Mouse (Mus musculus) forebrain, embryonic 14.5 days (tissue): ENCODE measurements around the gene Odf3b. TPM values are rescaled to one million over a fixed set of nuclear protein-coding genes. Genes with fewer than 3 reads are reported as not detected.

Experiments
- ATAC-seq: fragments of 200-750 bp; cut with Nextera tagmentation; 2 replicates; pipeline ENCODE4 v1.8.0; 2017; ENCODE audit warnings: mild to moderate bottlenecking, moderate library complexity
- DNase-seq: peaks from one replicate; pipeline ENCODE4 v3.0.0-alpha.2; 2015; ENCODE audit warnings: low spot score
- H3K27ac ChIP-seq: fragments of 300-500 bp; sonication (generic); 2 replicates; pipeline ENCODE4 v1.5.1; 2014; ENCODE audit warnings: low read depth, mild to moderate bottlenecking, control low read depth, low read length, moderate library complexity
- H3K27me3 ChIP-seq: fragments of 300-500 bp; sonication (generic); replicated peaks from 2 replicates; pipeline ENCODE4 v1.6.1; 2014; ENCODE audit warnings: low read length, control low read depth, mixed read lengths; ENCODE audit not compliant: control insufficient read depth, insufficient read depth
- H3K36me3 ChIP-seq: fragments of 300-500 bp; sonication (generic); 2 replicates; pipeline ENCODE4 v1.6.1; 2014; ENCODE audit warnings: low read length, control low read depth; ENCODE audit not compliant: control insufficient read depth, insufficient read depth
- H3K4me1 ChIP-seq: fragments of 300-500 bp; sonication (generic); 2 replicates; pipeline ENCODE4 v1.6.1; 2014; ENCODE audit warnings: antibody characterized with exemption, low read length, control low read depth; ENCODE audit not compliant: control insufficient read depth, insufficient read depth
- H3K4me2 ChIP-seq: fragments of 300-500 bp; sonication (generic); 2 replicates; pipeline ENCODE4 v1.6.1; 2014; ENCODE audit warnings: mild to moderate bottlenecking, control low read depth, low read length
- H3K4me3 ChIP-seq: fragments of 300-500 bp; sonication (generic); 2 replicates; pipeline ENCODE4 v1.5.1; 2014; ENCODE audit warnings: low read depth, low read length, control low read depth
- H3K9ac ChIP-seq: fragments of 300-500 bp; sonication (generic); 2 replicates; pipeline ENCODE4 v1.6.1; 2014; ENCODE audit warnings: mild to moderate bottlenecking, low read length, control low read depth, moderate library complexity
- H3K9me3 ChIP-seq: fragments of 300-500 bp; sonication (generic); replicated peaks from 2 replicates; pipeline ENCODE4 v1.6.1; 2016; ENCODE audit warnings: low read length, control low read depth, mixed read lengths; ENCODE audit not compliant: control insufficient read depth
- WGBS: fragments of 180-500 bp; shearing (Covaris S2); extraction: QIAGEN DNeasy Blood & Tissue Kit; methylation state at CpG from one replicate; pipeline ENCODE4 v1.1.7; 2014; 5-methylcytosine and 5-hydroxymethylcytosine counted together
- polyA plus RNA-seq: library from polyadenylated mRNA; unstranded; fragments of >200 nt; fragmentation: Nextera tagmentation; extraction: Ambion mirVana; gene quantifications from 2 replicates; pipeline ENCODE4 v1.2.1, GENCODE M21; 2014

Gene Odf3b
- polyA plus RNA-seq, 1 experiment from 2014 or later, result 2.9 TPM

DNA sequence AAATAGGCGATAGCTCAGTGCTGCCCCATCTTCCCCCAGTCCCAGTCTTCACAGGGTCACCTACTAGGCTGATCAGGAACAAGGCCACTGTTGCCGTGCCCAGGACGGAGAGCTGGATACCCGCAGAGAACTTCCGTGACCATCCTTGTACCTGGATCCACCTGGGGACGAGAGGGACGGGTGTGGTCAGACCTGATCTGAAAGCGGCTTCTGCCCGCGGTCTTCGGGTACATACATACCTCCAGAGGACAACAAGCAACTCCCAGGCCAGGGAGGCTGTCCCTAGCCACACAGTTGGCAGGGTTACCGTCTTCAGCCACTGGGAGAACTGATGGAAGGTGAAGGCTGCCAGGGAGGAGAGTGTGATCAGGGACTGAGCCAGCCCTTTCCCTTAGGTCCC, 26.3 kb downstream of the Odf3b start:
- H3K9me3 ChIP-seq, result no peaks in the 10 kb centered on the region
- no peak for ATAC-seq
- no peak overlapping the region for H3K4me3 ChIP-seq
- DNase-seq, result no peak
- no peak overlapping the region for H3K27ac ChIP-seq
- no peaks in the 10 kb centered on the region for H3K27me3 ChIP-seq
- H3K4me1 ChIP-seq, result peaks cover 14% of the 10 kb centered on the region
- H3K36me3 ChIP-seq, result peaks cover 46% of the 10 kb centered on the region
- H3K9ac ChIP-seq, result no peak overlapping the region
- 97% methylated on average over 12 of the region's 12 CpGs for WGBS
- H3K4me2 ChIP-seq, result no peak overlapping the region

DNA sequence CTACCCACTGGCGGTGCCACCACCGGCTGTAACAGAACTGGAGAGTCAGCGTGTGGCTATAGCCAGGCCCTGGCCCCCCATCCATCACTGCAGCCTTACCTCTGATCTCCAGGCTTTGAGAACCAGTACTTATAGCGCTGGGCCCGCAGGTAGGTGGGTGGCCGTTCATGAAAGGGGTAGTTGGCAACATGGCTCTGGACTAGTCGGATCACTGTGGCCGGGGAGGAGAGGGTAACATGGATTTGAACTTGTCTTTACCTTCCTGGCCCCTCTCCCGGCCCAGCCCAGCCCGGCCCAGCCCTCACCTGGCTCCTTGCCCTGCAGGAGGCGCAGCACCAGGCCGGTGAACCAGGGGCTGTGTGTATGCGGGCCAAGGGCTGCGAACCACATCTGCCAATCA, 27.0 kb downstream of the Odf3b start:
- WGBS, result 97% methylated on average over 14 of the region's 14 CpGs
- Histone ChIP-seq H3K9me3 (no peaks in the 10 kb centered on the region), H3K27me3 (no peaks in the 10 kb centered on the region), H3K4me2 (no peak overlapping the region), H3K9ac (no peak overlapping the region), H3K36me3 (peaks cover 46% of the 10 kb centered on the region), H3K27ac (no peak overlapping the region), H3K4me1 (peaks cover 8% of the 10 kb centered on the region), H3K4me3 (no peak overlapping the region)
- no peak for DNase-seq
- no peak for ATAC-seq

GRCm38 (mm10) chr15:89351302-89351701, 27.8 kb downstream of the Odf3b start:
- DNase-seq (no peak), ATAC-seq (no peak)
- 92% methylated on average over 15 of the region's 15 CpGs for WGBS
- H3K4me1 ChIP-seq, result peaks cover 7% of the 10 kb centered on the region
- no peak overlapping the region for H3K4me3 ChIP-seq
- H3K27ac ChIP-seq, result no peak overlapping the region
- no peaks in the 10 kb centered on the region for H3K9me3 ChIP-seq
- peaks cover 46% of the 10 kb centered on the region for H3K36me3 ChIP-seq
- no peak overlapping the region for H3K4me2 ChIP-seq
- H3K9ac ChIP-seq, result no peak overlapping the region
- no peaks in the 10 kb centered on the region for H3K27me3 ChIP-seq

GRCm38 (mm10) chr15:89350447-89350846, 28.6 kb downstream of the Odf3b start:
- H3K4me2 ChIP-seq, result no peak overlapping the region
- no peak for DNase-seq
- no peak for ATAC-seq
- H3K4me3 ChIP-seq, result no peak overlapping the region
- peaks cover 7% of the 10 kb centered on the region for H3K4me1 ChIP-seq
- H3K27me3 ChIP-seq, result no peaks in the 10 kb centered on the region
- H3K9ac ChIP-seq, result no peak overlapping the region
- 86% methylated on average over 5 of the region's 5 CpGs for WGBS
- H3K27ac ChIP-seq, result no peak overlapping the region
- peaks cover 46% of the 10 kb centered on the region for H3K36me3 ChIP-seq
- H3K9me3 ChIP-seq, result no peaks in the 10 kb centered on the region

DNA sequence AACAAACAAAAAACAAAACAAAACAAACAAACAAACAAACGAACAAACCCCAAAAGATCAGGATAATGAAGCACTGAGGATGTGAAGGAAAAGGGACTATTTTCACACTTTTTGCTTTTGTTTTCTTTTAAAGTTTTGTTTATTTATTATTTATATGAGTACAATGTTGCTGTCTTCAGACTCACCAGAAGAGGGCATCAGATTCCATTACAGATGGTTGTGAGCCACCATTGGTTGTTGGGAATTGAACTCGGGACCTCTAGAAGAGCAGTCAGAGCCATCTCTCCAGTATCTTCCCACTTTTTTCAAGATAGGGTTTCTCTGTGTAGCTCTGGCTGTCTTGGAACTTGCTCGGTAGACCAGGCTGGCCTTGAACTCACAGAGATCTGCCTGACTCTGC, 35.8 kb downstream of the Odf3b start:
- no peak for DNase-seq
- Histone ChIP-seq H3K9me3 (no peaks in the 10 kb centered on the region), H3K9ac (no peak overlapping the region), H3K4me2 (no peak overlapping the region), H3K27me3 (no peaks in the 10 kb centered on the region), H3K4me1 (no peaks in the 10 kb centered on the region), H3K36me3 (no peaks in the 10 kb centered on the region), H3K27ac (no peak overlapping the region), H3K4me3 (no peak overlapping the region)
- 84% methylated on average over 3 of the region's 3 CpGs for WGBS
- ATAC-seq, result no peak

DNA sequence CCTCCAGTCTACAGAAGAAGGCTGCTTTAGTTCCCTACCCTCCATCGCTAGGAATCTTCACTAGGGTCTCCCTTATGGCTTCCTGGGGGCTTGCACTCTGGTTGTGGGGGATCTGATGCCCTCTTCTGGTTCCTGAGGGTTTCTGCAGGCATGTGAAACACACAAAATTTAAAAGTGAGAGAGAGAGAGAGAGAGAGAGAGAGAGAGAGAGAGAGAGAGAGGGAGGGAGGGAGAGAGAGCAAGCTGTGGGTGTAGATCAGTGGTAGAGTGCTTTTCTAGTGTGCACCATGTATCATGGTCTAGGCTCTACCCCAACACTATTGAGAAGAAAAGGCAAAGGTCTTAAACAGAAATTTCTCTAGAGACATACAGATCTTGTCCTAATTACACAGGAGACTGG, 37.4 kb downstream of the Odf3b start:
- Histone ChIP-seq H3K4me3 (no peak overlapping the region), H3K9me3 (no peaks in the 10 kb centered on the region), H3K27me3 (no peaks in the 10 kb centered on the region), H3K36me3 (no peaks in the 10 kb centered on the region), H3K27ac (no peak overlapping the region), H3K9ac (no peak overlapping the region), H3K4me1 (no peaks in the 10 kb centered on the region), H3K4me2 (no peak overlapping the region)
- 36% methylated on average over 1 of the region's 1 CpGs for WGBS
- DNase-seq (no peak), ATAC-seq (no peak)

- H3K4me1 ChIP-seq, result no peaks in the 10 kb centered on the region
- DNase-seq (no peak), ATAC-seq (no peak)
- H3K4me3 ChIP-seq, result no peak overlapping the region
- no peak overlapping the region for H3K27ac ChIP-seq
- no peak overlapping the region for H3K4me2 ChIP-seq
- H3K9me3 ChIP-seq, result no peaks in the 10 kb centered on the region
- H3K27me3 ChIP-seq, result no peaks in the 10 kb centered on the region
- H3K36me3 ChIP-seq, result no peaks in the 10 kb centered on the region
- no peak overlapping the region for H3K9ac ChIP-seq
- WGBS, result 88% methylated on average over 3 of the region's 3 CpGs
Measured at GRCm38 (mm10) chr15:89340136-89340535, 38.9 kb downstream of the Odf3b start.

DNA sequence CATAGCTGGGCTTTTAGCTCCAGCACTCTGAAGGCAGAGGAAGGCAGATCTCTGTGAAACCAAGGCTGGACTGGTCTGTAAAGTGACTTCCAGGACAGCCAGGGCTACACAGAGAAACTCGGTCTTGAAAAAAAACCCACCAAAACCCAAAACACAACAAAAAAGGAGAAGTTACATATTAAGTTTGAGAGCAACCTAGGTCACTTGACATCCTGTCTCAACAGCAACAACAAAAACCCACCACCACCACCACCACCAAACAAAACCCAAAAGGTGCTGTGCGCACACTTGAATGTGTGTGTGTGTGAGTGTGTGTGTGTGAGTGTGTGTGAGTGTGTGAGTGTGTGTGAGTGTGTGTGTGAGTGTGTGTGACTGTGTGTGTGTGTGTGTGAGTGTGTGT, 39.4 kb downstream of the Odf3b start:
- Histone ChIP-seq H3K27ac (no peak overlapping the region), H3K9ac (no peak overlapping the region), H3K9me3 (no peaks in the 10 kb centered on the region), H3K4me3 (no peak overlapping the region), H3K27me3 (no peaks in the 10 kb centered on the region), H3K36me3 (no peaks in the 10 kb centered on the region), H3K4me2 (no peak overlapping the region), H3K4me1 (no peaks in the 10 kb centered on the region)
- 91% methylated on average over 2 of the region's 2 CpGs for WGBS
- DNase-seq, result no peak
- ATAC-seq, result no peak

DNA sequence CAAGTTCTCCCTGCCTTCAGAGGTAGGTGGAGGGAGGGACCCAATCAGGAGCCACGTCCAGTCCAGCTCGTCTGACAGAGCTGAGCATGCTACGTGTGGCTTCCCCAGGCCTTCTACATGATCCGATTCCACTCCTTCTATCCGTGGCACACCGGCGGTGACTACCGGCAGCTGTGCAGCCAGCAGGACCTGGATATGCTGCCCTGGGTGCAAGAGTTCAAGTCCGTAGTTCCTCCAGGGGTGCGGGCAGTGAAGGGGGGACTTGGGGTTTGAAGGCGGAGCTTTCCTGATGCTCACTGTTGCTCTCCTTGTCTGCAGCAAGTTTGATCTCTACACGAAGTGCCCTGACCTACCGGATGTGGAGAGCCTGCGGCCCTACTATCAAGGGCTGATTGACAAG, 42.7 kb downstream of the Odf3b start:
- H3K9ac ChIP-seq, result no peak overlapping the region

More for the DNA sequence above, 42.7 kb downstream of the Odf3b start:
- Histone ChIP-seq H3K4me2 (no peak overlapping the region), H3K9me3 (no peaks in the 10 kb centered on the region), H3K27me3 (no peaks in the 10 kb centered on the region), H3K4me1 (no peaks in the 10 kb centered on the region), H3K27ac (no peak overlapping the region), H3K36me3 (no peaks in the 10 kb centered on the region), H3K4me3 (no peak overlapping the region)
- no peak for DNase-seq
- no peak for ATAC-seq
- WGBS, result 87% methylated on average over 14 of the region's 14 CpGs
